Mouse (Mus musculus) fibroblast of lung, adult 2 months (primary cell): ENCODE results near the gene Tmem216.

Experiments
- DNase-seq: peaks from one replicate; pipeline ENCODE4 v3.0.0-alpha.2; 2011; ENCODE audit warnings: low read depth

Gene Tmem216

GRCm38 (mm10) chr19:10555624-10556510 lies at the start of gene Tmem216:
TSS of gene Tmem216 (minus strand) at chr19:10556238.
- no peak for DNase-seq

- peak; percentile 95 for DNase-seq
Measured at GRCm38 (mm10) chr19:10605293-10605900, 49.4 kb upstream of the Tmem216 start, which contains the start of the genes Ddb1 and Tkfc. TSS of gene Ddb1 (plus strand) at chr19:10605327. TSS of gene Tkfc (minus strand) at chr19:10605654.

- no peak for DNase-seq
Measured at GRCm38 (mm10) chr19:10604534-10604933, 48.5 kb upstream of the Tmem216 start.

GRCm38 (mm10) chr19:10603660-10604523 lies 47.9 kb upstream of the Tmem216 start:
- no peak for DNase-seq

GRCm38 (mm10) chr19:10602787-10603186 lies 46.7 kb upstream of the Tmem216 start:
- peak; percentile 82 for DNase-seq

GRCm38 (mm10) chr19:10602247-10602769 lies 46.3 kb upstream of the Tmem216 start:
- DNase-seq, result no peak

GRCm38 (mm10) chr19:10599648-10600047 lies 43.6 kb upstream of the Tmem216 start:
- no peak for DNase-seq

GRCm38 (mm10) chr19:10598188-10598587 lies 42.1 kb upstream of the Tmem216 start:
- DNase-seq, result no peak

GRCm38 (mm10) chr19:10591659-10592377 lies 35.8 kb upstream of the Tmem216 start:
- DNase-seq, result no peak

- no peak for DNase-seq
Measured at GRCm38 (mm10) chr19:10590301-10590700, 34.3 kb upstream of the Tmem216 start.

GRCm38 (mm10) chr19:10589127-10589857 lies 33.3 kb upstream of the Tmem216 start:
- no peak for DNase-seq

- no peak for DNase-seq
Measured at GRCm38 (mm10) chr19:10587231-10587630, 31.2 kb upstream of the Tmem216 start.

GRCm38 (mm10) chr19:10585112-10585511 lies 29.1 kb upstream of the Tmem216 start:
- no peak for DNase-seq

GRCm38 (mm10) chr19:10583550-10584146 lies 27.6 kb upstream of the Tmem216 start:
- DNase-seq, result no peak

- DNase-seq, result no peak
Measured at GRCm38 (mm10) chr19:10581984-10582383, 25.9 kb upstream of the Tmem216 start.

GRCm38 (mm10) chr19:10580761-10581160 lies 24.7 kb upstream of the Tmem216 start:
- no peak for DNase-seq

GRCm38 (mm10) chr19:10580102-10580501 lies 24.1 kb upstream of the Tmem216 start:
- no peak for DNase-seq

GRCm38 (mm10) chr19:10576690-10577561 lies 20.9 kb upstream of the Tmem216 start, which contains the start of the genes Cyb561a3 and Tmem138:
TSS of gene Cyb561a3 (plus strand) at chr19:10577172.
TSS of gene Tmem138 (minus strand) at chr19:10577362.
- peak; percentile 92 for DNase-seq

- DNase-seq, result no peak
Measured at GRCm38 (mm10) chr19:10569627-10570026, 13.6 kb upstream of the Tmem216 start.
